Mouse (Mus musculus) layer of hippocampus, adult 9-11 months (tissue): ENCODE data around the gene Akap7.
"Not testable (repeated sequence)": the region's sequence is repeated elsewhere in the genome, so short reads cannot be mapped to it uniquely, and the experiment has no call there.

Source experiments
- DNase-seq: peaks from one replicate; pipeline ENCODE4 v3.0.0; 2022

The Akap7 gene

DNA sequence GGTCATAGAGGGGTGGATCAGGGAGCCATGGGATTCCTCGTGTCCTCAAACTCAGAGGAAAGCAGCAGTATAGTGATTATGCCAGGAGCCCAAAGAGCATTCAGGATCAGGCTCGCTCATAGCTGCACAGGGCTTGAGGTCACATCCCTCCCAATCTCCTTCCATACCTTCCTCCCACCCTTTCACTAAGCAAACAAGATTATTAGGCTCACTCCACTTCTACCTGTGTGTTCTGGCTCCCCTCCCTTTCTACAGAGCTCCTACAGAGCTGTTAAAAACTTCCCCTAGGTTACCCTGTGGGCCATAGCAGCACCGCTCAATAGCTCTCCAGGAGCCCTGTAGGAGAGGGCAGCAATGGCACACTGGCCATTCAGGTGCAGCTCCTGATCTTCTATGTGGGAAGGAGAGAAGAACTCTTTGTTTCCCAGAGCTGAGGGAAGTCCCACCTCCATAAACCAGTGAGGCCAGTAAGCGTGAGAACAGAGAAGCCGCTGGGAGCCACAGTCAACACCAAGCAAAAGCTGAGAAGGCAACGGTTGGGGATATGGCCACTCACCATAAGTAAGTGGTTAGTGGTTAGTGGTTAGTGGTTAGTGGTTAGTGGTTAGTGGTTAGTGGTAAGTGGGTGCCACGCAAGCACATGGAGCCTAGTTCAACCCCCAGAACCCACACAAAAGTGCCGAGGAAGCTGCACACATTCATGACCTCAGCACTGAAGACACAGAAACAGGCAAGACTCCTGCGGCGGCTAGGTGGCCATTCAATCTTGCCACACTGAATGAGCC, 122.7 kb downstream of the Akap7 start:
- DNase-seq = no peak

DNA sequence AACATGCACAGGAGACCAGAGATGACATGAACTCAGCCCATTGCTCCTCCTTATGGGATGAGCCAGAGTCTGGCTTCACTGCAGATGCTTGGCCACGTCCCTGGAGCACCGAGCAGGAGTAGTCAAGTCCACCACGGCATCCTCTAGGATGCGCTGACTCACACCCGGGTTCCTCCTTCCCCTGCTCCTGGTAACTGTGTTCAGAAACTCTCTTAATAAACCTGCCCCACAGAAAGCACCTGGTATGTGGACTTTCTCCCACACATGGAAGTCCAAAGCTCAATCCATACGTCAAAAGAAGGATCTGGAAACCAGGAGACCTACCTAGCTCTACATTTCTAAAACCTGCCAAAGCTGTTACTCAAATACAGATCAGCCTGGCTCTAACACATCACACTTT, 124.4 kb downstream of the Akap7 start:
- DNase-seq = no peak

DNA sequence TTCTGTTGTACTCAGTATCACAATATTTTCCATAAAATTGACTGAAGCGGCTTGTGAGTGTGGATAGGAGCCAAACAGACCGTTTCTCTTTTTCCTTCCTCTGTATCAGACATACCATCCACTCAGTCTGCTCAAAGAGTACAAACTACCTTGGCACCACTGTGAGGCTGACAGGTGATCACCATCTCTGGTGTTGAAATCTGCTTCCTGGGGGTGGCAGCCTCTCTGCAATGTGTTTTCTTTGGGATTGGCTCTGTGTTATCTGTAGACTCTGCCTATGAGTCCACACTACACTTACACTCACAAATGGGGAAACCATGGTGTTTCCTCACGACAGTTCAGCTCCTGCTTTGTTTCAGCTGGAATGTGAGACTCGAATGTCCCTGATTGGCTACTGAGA, 128.6 kb downstream of the Akap7 start:
- DNase-seq = no peak

DNA sequence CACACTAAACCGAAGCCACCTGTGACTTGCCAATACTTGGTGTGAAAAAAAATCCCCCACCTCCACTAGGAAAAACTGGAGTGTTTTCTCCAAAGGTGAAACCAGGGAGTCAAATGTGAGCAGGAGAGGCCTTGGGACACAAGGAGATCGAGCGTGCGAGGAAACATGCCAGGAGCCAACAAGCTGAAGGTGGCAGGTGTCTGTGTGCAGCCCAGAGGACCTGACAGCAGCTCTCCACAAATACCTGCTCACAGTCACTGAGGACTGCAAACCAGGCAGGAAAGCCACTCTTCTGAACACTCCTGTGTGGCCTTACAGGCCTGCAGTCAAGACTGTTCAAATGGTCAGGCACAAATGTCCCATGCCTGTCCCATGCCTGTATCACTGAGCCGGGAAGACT, 130.4 kb downstream of the Akap7 start:
- DNase-seq = no peak

DNA sequence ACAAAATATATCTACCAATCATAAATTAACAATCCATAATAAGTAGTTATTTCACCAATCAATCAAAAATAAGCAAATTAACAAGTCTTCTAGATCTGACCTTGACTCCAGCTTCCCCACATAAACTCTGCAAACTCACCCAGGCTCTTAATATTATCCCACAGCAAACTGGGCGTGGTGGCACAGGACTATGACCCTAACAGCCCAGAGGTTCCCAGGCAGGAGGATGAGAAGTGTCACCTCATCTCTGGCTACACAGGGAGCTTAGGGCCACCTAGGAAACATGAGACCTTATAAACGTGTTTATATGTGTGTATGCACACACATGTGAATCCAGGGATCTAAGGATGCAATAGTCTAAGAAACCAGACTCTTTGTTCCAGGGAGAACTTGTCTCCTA, 132.8 kb downstream of the Akap7 start:
- DNase-seq = no peak

DNA sequence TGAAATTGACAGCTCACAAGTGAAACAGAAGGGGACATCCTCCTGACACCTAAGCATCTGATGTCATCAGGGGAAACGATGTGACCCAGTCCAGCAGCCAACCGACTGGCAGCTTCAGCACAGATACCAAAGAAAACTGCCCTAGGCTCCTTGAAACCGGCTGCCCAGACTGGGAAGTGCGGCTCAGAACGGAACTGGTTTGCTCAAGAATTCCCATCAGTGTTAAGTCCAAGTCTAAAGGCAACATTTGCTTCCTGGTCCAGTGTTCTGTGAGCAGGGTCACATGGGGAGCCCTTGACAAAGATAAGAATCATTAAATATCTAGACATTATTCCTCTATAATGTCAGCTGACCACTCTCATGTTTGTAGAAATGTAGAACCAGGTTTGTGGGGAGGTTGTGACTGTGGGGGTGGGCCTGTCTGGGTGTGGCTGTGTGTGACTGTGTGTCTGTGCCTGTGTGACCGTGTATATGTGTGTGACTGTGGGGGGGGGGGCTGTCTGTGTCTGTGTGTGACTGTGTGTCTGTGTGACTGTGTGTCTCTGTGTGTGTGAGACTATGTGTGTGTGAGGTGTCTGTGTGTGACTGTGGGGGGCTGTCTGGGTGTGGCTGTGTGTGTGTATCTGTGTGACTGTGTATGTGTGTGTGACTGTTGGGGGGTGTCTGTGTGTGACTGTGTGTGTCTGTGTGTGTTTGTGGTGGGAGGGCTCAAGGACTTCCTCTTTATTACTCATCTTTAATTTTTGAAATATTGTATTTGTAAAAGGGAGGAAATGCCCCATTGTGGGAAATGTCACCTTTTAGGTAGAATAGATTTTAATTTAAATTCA, 140.1 kb downstream of the Akap7 start:
- no peak for DNase-seq

DNA sequence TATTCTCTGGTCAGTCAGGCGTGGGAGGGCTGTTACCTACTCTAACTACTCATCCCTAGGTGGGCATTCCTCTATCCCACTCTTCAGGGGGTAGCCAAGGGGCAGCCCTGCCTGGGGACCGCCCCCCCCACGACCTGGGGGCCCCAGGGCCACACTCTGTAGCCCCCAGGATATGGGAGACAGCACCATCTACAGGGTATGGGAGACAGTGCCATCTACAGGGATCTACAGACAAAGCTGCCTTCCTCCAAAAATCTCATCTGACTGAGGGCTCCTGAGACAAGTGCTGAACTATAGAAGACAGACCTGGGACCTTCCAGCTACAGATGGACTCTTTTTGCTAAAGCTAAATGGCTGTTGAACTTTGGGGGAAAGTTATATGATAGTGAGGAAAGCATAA, 144.2 kb downstream of the Akap7 start:
- DNase-seq = not testable (repeated sequence)

DNA sequence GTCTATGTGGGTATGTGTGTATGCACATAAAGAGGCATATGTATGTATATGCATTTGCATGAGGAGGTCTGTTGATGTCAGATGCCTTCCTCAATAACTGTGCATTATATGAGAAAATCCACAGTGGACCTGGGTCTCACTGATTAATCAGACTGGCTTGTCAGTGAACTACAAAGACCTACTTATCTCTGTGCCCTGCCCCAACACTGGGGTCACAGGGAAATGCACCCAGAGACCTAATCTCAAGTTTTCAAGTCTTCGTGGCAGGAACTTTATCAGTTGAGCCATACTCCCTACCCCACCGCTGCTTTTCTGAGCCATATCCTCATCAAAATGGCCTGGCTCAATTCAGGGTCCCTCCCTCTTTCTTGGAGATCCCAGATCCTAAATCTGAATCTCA, 146.0 kb downstream of the Akap7 start:
- no peak for DNase-seq

DNA sequence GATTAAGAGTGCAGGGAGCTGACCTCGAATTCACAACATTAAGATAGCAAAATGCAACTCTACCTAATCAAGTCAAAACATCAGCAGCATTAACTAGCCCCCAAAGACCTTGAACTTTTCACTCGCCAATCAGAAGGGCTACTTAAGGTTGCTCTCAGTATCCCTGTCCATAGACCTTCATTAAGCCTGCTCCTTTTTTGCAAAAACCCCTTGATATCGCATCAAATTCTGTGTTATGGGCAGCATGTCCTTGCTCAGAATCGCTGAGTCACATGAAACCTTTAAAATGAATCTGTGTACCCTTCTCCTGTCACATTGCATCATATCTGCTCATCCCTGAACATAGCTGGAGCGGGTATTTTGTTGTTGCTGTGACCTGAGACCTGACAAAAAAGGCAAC, 149.0 kb downstream of the Akap7 start:
- no peak for DNase-seq

DNA sequence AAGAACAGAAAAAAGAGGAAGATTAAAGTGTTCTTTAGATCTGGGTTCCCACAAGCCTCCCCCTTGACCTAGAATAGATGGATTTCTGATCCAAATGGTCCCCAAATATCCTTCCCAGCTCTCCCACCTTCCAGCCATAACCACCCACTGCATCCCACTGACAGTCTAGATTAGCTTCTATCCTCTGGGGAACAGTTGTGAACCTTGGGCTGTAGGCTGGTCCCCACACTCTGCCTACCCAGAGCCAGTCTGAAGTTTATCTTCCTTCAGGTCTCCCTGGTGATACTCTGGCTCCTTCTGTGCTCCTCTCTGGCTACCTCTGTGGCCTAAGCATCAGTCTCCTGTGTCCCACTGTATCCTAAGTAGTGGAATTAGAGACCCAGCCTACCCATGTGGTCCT, 150.3 kb downstream of the Akap7 start:
- no peak for DNase-seq

DNA sequence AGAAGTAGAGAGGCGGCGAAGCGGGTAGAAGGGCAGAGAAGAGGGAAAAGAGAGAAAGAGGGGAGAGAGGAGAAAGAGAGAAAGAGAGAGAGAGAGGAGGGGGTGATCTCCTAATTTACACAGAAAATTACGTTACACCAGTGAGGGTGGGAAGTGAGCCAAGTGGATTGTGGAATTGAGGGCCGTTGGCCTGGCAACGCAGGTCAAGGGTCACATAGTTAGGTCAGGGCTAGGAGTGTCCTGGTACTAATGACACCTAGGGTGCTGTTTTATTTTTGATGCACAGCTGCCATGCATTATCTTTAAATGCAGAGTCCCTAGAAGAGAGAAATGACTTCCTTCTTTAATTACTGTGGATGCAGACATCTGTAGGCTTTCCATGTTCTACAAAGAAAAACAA, 153.4 kb downstream of the Akap7 start:
- no peak for DNase-seq

DNA sequence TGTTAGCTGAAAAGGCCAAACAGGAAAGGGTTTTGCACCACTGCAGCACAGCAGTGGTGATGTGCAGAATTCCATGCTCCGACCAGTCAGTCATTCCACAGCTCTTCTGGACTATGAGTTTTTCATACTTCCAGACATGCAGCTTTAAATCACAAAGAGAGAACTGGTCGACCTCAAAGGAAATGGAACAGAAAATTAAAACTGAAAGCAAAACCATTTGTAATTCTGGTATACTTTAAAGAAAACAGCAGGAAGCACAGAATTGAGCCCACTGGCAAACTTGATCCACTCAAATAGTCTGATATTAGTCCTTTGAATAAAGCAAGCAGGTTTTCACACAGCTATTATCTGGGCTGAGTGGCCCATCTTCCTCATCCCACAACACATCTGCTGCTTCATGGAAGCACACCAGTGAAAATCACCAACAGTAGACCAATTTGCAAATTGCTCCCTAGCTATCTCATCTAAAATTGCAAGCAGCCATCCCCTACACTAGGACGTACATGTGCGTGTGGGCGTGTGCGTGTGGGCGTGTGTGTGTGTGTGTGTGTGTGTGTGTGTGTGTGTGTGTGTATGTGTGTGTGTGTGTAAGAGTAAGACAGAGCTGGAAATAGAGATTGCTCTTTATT, 156.4 kb downstream of the Akap7 start:
- peak; percentile 81 for DNase-seq

DNA sequence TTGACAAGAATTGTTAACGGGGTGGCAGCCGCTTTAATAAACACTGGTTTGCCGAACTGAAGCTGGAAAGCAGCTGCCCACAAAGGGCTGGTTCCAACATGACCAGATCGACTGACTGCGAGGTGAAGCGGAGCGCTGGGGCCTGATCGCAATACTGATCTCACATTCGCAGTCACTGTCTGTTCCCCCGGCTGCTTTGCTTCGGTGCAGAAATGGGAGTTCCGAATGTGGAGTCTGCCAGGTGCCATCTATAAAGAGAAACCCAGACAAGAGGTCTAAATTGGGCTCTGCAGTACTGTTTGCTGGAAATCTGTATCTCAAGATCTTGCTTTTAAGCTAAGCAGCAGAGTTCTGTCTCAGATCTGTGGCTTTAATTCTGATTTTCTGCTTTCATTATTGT, 161.8 kb downstream of the Akap7 start:
- peak; percentile 59 for DNase-seq

DNA sequence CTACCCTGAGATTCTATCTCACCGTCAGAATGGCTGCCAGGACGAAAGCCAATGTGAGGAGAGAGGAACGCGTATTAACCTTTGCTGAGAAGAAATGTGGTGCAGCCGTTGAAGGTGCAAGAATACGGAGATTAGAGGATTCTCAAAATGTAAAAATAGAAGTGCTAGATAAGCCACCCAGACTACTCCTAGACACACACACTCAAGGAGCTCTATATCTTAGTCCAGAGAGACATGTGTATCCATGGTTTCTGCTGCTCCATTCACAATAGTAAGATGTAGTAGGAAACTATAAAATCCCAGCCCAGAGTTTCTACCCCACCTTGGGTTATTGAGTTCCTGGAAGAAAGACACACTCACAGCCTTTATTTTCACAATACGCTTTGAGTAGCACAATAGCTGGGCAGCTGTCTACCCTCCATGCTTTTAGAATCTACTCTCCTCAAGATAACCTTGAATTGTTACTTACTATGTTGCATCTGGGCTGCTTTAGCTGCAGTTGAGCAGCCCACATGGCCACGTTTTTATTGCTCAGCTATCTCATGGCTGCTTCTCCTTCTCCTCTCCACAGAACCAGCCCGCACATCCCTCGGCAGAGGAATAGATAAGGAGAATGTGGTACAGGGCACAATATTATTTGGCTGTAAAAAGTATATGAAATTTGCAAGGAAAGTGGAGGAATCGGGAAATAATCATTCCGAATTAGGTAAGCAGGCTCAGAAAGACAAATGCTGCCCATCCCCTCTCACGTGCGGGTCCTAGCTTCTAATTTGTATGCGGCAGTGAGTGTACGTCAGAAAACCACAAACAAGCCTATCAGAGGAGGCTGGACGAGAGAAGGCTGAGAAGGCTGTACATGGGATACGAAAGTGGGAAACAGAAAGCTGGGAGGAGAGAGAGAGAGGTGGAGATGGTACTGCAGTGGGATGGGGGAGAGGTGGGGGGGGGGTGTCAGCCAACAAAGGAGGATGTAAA, 162.6 kb downstream of the Akap7 start:
- peak; percentile 25 for DNase-seq

DNA sequence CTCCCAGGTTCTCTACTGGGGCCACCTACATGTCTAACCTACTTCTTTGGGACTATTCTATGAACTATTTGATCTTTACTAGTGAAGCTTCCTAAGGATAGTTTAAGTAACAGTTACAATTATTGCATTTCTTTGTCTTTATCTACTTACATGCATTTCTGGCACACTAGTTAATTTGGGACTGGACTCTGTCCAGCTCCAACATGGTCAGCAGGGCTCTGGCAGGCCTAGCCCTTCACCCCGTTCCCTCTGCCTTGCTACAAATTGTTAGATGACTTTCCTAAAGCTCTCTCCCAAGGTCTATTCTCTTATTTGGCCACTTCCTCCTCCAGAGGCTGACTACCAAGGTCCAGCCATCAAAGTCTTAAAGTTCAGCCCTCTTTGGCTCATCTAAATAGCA, 165.9 kb downstream of the Akap7 start:
- DNase-seq = no peak

DNA sequence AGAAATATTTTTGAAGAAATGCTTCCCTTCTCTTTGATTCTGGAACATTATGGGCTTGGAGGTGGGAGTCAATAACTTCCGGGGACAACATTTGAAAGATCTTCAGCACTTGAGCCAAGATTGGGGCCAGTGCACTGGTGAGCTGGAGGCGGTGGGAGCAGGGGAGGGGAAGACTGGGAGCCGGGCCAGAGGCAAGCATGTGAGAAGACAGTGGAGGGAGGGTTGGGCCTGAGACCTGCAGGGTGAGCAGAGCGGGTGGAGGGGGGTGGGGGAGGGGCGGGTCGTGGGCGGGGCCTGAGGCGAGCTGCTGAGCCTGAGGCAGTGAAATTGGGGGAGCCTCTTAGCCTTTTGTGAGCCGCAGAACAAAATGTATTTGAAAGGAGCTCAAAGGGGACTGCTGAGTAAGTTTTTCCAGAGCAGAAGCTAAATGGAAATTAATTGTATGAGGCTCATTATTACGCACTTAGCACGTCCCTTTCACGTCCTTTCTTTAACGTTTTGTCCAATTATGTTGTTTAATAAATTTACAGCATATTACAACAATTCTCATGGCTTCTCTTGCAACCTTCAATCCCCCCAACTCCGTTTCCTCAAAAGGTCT, 167.4 kb downstream of the Akap7 start:
- DNase-seq = peak; percentile 36

DNA sequence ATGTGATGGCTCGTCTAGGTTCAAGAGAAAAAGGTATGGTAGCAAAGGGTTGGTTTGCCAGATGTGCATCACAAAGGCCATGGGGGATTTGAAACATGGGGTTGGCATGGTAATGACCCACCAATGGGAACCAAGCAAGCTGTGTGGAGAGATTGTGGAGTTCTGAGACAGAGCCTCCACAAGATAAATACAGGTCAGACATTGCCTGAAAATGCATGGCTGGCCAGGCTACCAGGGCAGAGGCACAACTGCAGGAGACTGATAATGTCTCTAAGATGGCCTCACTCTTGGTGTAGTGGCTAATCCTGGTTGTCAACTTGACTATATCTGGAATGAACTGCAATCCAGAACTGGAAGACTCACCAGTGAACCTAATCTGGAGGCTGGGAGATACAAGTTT, 174.1 kb downstream of the Akap7 start:
- DNase-seq = no peak

DNA sequence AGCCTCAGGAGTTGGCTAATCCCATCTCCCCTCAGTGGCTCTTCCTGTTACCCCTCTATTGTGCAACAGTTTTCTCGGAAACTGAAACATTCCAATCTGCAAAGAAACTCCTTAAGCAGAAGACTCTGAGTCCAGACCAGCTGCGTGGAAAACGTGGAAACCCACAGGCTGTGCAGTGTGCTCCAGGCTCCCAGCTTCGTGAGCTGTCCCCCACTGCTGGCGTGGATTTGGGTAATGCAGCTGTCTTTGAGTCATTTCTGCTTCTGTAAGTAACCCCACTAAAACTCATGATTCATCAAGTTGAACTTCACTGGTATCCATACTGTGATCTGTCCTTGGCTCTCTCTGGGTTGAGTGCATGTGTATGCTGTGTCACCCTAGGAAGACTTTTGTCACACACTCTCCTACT, 179.2 kb downstream of the Akap7 start:
- DNase-seq = no peak

DNA sequence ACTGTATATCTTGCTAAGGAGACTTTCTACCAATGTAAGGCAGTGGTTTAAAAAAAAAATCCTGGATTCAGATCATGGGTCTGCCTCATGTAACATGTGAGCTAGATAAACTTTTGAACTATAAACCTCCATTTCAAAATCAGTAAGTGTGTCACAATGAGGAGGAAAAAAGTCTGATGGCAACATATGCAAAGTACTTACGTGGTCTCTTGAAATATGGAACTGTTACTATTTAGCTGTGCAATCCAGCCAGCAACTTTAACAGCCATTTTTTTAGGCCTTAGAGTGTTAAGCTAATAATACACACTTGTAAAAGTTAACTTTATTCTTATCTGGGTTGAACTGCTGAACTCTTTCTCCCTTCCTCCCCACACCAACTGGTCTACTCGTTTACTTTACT, 181.6 kb downstream of the Akap7 start:
- no peak for DNase-seq

DNA sequence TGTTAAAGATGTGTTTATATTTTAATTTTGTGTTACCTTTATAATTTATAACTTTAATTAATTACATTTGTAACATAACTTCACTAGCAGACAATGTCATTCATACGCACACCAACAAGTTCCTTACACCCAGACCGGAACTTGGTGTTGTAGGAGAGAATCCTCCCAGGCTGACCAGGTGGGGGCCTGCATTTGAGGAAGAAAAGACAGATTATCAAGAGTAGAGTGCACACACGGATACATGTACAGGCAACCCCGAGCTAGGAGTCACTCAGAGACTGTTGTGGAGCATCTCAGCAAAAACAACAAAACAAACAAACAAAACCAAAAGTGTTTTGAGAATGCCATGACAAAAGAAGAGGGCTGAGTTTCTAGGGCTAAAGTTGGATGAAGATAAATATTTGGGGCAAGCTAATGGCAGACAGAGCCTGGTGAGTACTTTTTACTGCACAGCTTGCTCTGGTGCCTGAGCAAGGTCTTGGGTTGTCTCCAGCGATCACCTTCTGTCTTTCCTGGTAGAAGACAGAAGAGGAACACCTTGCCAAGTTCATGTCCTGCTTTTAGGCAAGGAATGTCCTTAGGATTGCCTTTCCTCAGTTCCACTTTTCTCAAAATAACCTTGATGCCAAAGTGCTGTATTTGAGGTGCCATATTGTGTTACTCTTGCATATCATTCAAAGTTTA, 186.7 kb downstream of the Akap7 start:
- no peak for DNase-seq
